Mouse (Mus musculus) liver, embryonic 12.5 days (tissue): ENCODE measurements at regions not wholly inside any gene's neighbourhood (a gene's known extent, or its start where the extent isn't known, plus 50 kb on each side); places are given as distances from the start of the nearest gene placed in this dataset.

ENCODE experiments used
- ATAC-seq: fragments of 200-750 bp; cut with Nextera tagmentation; 2 replicates; pipeline ENCODE4 v1.8.0; 2017; ENCODE audit warnings: moderate number of reproducible peaks, mild to moderate bottlenecking, moderate library complexity
- H3K27ac ChIP-seq: fragments of 300-500 bp; sonication (generic); 2 replicates; pipeline ENCODE4 v1.5.1; 2016; ENCODE audit warnings: mild to moderate bottlenecking
- H3K27me3 ChIP-seq: fragments of 300-500 bp; sonication (generic); replicated peaks from 2 replicates; pipeline ENCODE4 v1.6.1; 2016; ENCODE audit warnings: mild to moderate bottlenecking, moderate library complexity
- H3K36me3 ChIP-seq: fragments of 300-500 bp; sonication (generic); 2 replicates; pipeline ENCODE4 v1.6.1; 2016; ENCODE audit warnings: mild to moderate bottlenecking, moderate library complexity
- H3K4me1 ChIP-seq: fragments of 300-500 bp; sonication (generic); 2 replicates; pipeline ENCODE4 v1.6.1; 2016
- H3K4me2 ChIP-seq: fragments of 300-500 bp; sonication (generic); 2 replicates; pipeline ENCODE4 v1.6.1; 2016; ENCODE audit warnings: mild to moderate bottlenecking, moderate library complexity
- H3K4me3 ChIP-seq: fragments of 300-500 bp; sonication (generic); 2 replicates; pipeline ENCODE4 v1.5.1; 2016; ENCODE audit warnings: mild to moderate bottlenecking, moderate library complexity
- H3K9ac ChIP-seq: fragments of 300-500 bp; sonication (generic); 2 replicates; pipeline ENCODE4 v1.6.1; 2016; ENCODE audit warnings: mild to moderate bottlenecking, moderate library complexity
- H3K9me3 ChIP-seq: fragments of 300-500 bp; sonication (generic); replicated peaks from 2 replicates; pipeline ENCODE4 v1.6.1; 2016; ENCODE audit warnings: mild to moderate bottlenecking, moderate library complexity
- WGBS: fragments of 180-500 bp; shearing (Covaris S2); methylation state at CpG from one replicate; pipeline ENCODE4 v1.1.7; 2016; ENCODE audit not compliant: insufficient replicate concordance; 5-methylcytosine and 5-hydroxymethylcytosine counted together

- H3K27ac ChIP-seq, result no peak overlapping the region
- no peaks in the 10 kb centered on the region for H3K4me1 ChIP-seq
- no peaks in the 10 kb centered on the region for H3K36me3 ChIP-seq
- H3K4me3 ChIP-seq, result no peak overlapping the region
- 38% methylated on average over 4 of the region's 4 CpGs for whole genome bisulfite sequencing
- no peak for ATAC-seq
- no peaks in the 10 kb centered on the region for H3K27me3 ChIP-seq
- no peak overlapping the region for H3K9ac ChIP-seq
- no peak overlapping the region for H3K4me2 ChIP-seq
- no peaks in the 10 kb centered on the region for H3K9me3 ChIP-seq
Observed at GRCm38 (mm10) chr7:134499429-134499828, 114.0 kb upstream of the D7Ertd443e start.

- H3K4me2 ChIP-seq, result no peak overlapping the region
- no peaks in the 10 kb centered on the region for H3K27me3 ChIP-seq
- H3K36me3 ChIP-seq, result no peaks in the 10 kb centered on the region
- no peak overlapping the region for H3K9ac ChIP-seq
- H3K9me3 ChIP-seq, result no peaks in the 10 kb centered on the region
- WGBS, result 44% methylated on average over 4 of the region's 4 CpGs
- no peak for ATAC-seq
- no peak overlapping the region for H3K27ac ChIP-seq
- no peak overlapping the region for H3K4me3 ChIP-seq
- H3K4me1 ChIP-seq, result no peaks in the 10 kb centered on the region
Observed at GRCm38 (mm10) chr7:134500210-134500609, 114.7 kb upstream of the D7Ertd443e start.

- H3K9ac ChIP-seq, result no peak overlapping the region
- WGBS, result 21% methylated on average over 1 of the region's 1 CpGs
- no peak overlapping the region for H3K4me2 ChIP-seq
- H3K4me3 ChIP-seq, result no peak overlapping the region
- no peak overlapping the region for H3K27ac ChIP-seq
- ATAC-seq, result no peak
- no peaks in the 10 kb centered on the region for H3K36me3 ChIP-seq
- H3K4me1 ChIP-seq, result no peaks in the 10 kb centered on the region
- no peaks in the 10 kb centered on the region for H3K9me3 ChIP-seq
- no peaks in the 10 kb centered on the region for H3K27me3 ChIP-seq
Observed at GRCm38 (mm10) chr7:134501079-134501478, 115.6 kb upstream of the D7Ertd443e start.

- Histone ChIP-seq H3K27ac (no peak overlapping the region), H3K9ac (no peak overlapping the region), H3K27me3 (no peaks in the 10 kb centered on the region), H3K4me2 (no peak overlapping the region), H3K4me3 (no peak overlapping the region), H3K4me1 (no peaks in the 10 kb centered on the region), H3K36me3 (no peaks in the 10 kb centered on the region), H3K9me3 (no peaks in the 10 kb centered on the region)
- 60% methylated on average over 6 of the region's 6 CpGs for WGBS
- ATAC-seq, result no peak
Observed at GRCm38 (mm10) chr7:134510333-134510928, 125.0 kb upstream of the D7Ertd443e start.

- Histone ChIP-seq H3K36me3 (no peaks in the 10 kb centered on the region), H3K4me2 (no peak overlapping the region), H3K9me3 (no peaks in the 10 kb centered on the region), H3K27me3 (no peaks in the 10 kb centered on the region), H3K9ac (no peak overlapping the region), H3K27ac (no peak overlapping the region), H3K4me1 (peaks cover 17% of the 10 kb centered on the region), H3K4me3 (no peak overlapping the region)
- no peak for ATAC-seq
- WGBS, result 37% methylated on average over 9 of the region's 9 CpGs
Observed at GRCm38 (mm10) chr7:134519372-134519975, 134.0 kb upstream of the D7Ertd443e start.

GRCm38 (mm10) chr7:134523897-134524296, 138.4 kb upstream of the D7Ertd443e start:
- no peaks in the 10 kb centered on the region for H3K36me3 ChIP-seq
- no peaks in the 10 kb centered on the region for H3K27me3 ChIP-seq
- H3K4me2 ChIP-seq, result peak overlapping the region; percentile 38
- H3K27ac ChIP-seq, result peak overlapping the region; percentile 75
- H3K4me1 ChIP-seq, result peaks cover 31% of the 10 kb centered on the region
- ATAC-seq, result peak; percentile 71
- 26% methylated on average over 8 of the region's 8 CpGs for WGBS
- H3K9me3 ChIP-seq, result no peaks in the 10 kb centered on the region
- no peak overlapping the region for H3K4me3 ChIP-seq
- peak overlapping the region; percentile 6; the same call in 1 of the 2 replicates for H3K9ac ChIP-seq

- ATAC-seq, result peak; percentile 93
- H3K9ac ChIP-seq, result no peak overlapping the region
- H3K4me3 ChIP-seq, result no peak overlapping the region
- 58% methylated on average over 1 of the region's 1 CpGs for WGBS
- peak overlapping the region; percentile 38 for H3K4me2 ChIP-seq
- H3K9me3 ChIP-seq, result no peaks in the 10 kb centered on the region
- H3K4me1 ChIP-seq, result peaks cover 31% of the 10 kb centered on the region
- peak overlapping the region; percentile 62; the same call in 1 of the 2 replicates for H3K27ac ChIP-seq
- H3K27me3 ChIP-seq, result no peaks in the 10 kb centered on the region
- H3K36me3 ChIP-seq, result no peaks in the 10 kb centered on the region
Observed at GRCm38 (mm10) chr7:134525041-134525440, 139.6 kb upstream of the D7Ertd443e start.

GRCm38 (mm10) chr7:134525461-134525860, 140.0 kb upstream of the D7Ertd443e start:
- Histone ChIP-seq H3K4me2 (no peak overlapping the region), H3K4me1 (peaks cover 31% of the 10 kb centered on the region), H3K4me3 (no peak overlapping the region), H3K36me3 (no peaks in the 10 kb centered on the region), H3K9ac (no peak overlapping the region), H3K9me3 (no peaks in the 10 kb centered on the region), H3K27ac (peak overlapping the region; percentile 62; the same call in 1 of the 2 replicates), H3K27me3 (no peaks in the 10 kb centered on the region)
- peak; percentile 70 for ATAC-seq
- WGBS, result 38% methylated on average over 2 of the region's 2 CpGs

- Histone ChIP-seq H3K4me2 (no peak overlapping the region), H3K9me3 (no peaks in the 10 kb centered on the region), H3K4me1 (peaks cover 31% of the 10 kb centered on the region), H3K4me3 (no peak overlapping the region), H3K36me3 (no peaks in the 10 kb centered on the region), H3K27ac (no peak overlapping the region), H3K27me3 (no peaks in the 10 kb centered on the region), H3K9ac (no peak overlapping the region)
- no peak for ATAC-seq
- WGBS, result 75% methylated on average over 2 of the region's 2 CpGs
Observed at GRCm38 (mm10) chr7:134527351-134527750, 141.9 kb upstream of the D7Ertd443e start.

GRCm38 (mm10) chr7:134528026-134528425, 142.4 kb upstream of the Dock1 start:
- Histone ChIP-seq H3K4me1 (peaks cover 29% of the 10 kb centered on the region), H3K4me2 (no peak overlapping the region), H3K9me3 (no peaks in the 10 kb centered on the region), H3K27ac (no peak overlapping the region), H3K27me3 (no peaks in the 10 kb centered on the region), H3K4me3 (no peak overlapping the region), H3K36me3 (no peaks in the 10 kb centered on the region), H3K9ac (no peak overlapping the region)
- WGBS, result 75% methylated on average over 3 of the region's 3 CpGs
- no peak for ATAC-seq

GRCm38 (mm10) chr7:134534821-134535220, 135.6 kb upstream of the Dock1 start:
- ATAC-seq, result no peak
- no peaks in the 10 kb centered on the region for H3K36me3 ChIP-seq
- 63% methylated on average over 4 of the region's 4 CpGs for WGBS
- H3K9ac ChIP-seq, result no peak overlapping the region
- H3K4me3 ChIP-seq, result no peak overlapping the region
- no peaks in the 10 kb centered on the region for H3K9me3 ChIP-seq
- H3K4me1 ChIP-seq, result no peaks in the 10 kb centered on the region
- no peak overlapping the region for H3K4me2 ChIP-seq
- no peak overlapping the region for H3K27ac ChIP-seq
- H3K27me3 ChIP-seq, result no peaks in the 10 kb centered on the region

GRCm38 (mm10) chr7:134541699-134542098, 128.8 kb upstream of the Dock1 start:
- no peak overlapping the region for H3K4me2 ChIP-seq
- no peaks in the 10 kb centered on the region for H3K9me3 ChIP-seq
- H3K4me3 ChIP-seq, result no peak overlapping the region
- no peaks in the 10 kb centered on the region for H3K36me3 ChIP-seq
- H3K4me1 ChIP-seq, result no peaks in the 10 kb centered on the region
- no peaks in the 10 kb centered on the region for H3K27me3 ChIP-seq
- H3K27ac ChIP-seq, result no peak overlapping the region
- ATAC-seq, result no peak
- 42% methylated on average over 2 of the region's 2 CpGs for WGBS
- no peak overlapping the region for H3K9ac ChIP-seq

- H3K9me3 ChIP-seq, result no peaks in the 10 kb centered on the region
- no peak overlapping the region for H3K4me2 ChIP-seq
- no peaks in the 10 kb centered on the region for H3K36me3 ChIP-seq
- 61% methylated on average over 6 of the region's 6 CpGs for WGBS
- no peak overlapping the region for H3K27ac ChIP-seq
- no peak for ATAC-seq
- no peak overlapping the region for H3K4me3 ChIP-seq
- no peaks in the 10 kb centered on the region for H3K27me3 ChIP-seq
- no peaks in the 10 kb centered on the region for H3K4me1 ChIP-seq
- no peak overlapping the region for H3K9ac ChIP-seq
Observed at GRCm38 (mm10) chr7:134546187-134546586, 124.3 kb upstream of the Dock1 start.
